Mouse (Mus musculus): ENCODE data around the gene Alox12b. TPM values are rescaled to one million over a fixed set of nuclear protein-coding genes. Genes with fewer than 3 reads are reported as not detected.
A peak's percentile ranks its signal among the peaks of the same experiment; 100 is the strongest.

The Alox12b gene
- polyA plus RNA-seq (2012; ENCODE audit: insufficient read depth, insufficient read length, missing spikeins) = not detected in 2 replicates

GRCm38 (mm10) chr11:69156800-69157199, at the start of gene Alox12b:
Gene Alox12b, plus strand, starts transcription at chr11:69156989.
- H3K4me3 ChIP-seq (ENCODE audit: insufficient read depth, low read depth, low read length) = no peak within 1 kb of the TSS

DNA sequence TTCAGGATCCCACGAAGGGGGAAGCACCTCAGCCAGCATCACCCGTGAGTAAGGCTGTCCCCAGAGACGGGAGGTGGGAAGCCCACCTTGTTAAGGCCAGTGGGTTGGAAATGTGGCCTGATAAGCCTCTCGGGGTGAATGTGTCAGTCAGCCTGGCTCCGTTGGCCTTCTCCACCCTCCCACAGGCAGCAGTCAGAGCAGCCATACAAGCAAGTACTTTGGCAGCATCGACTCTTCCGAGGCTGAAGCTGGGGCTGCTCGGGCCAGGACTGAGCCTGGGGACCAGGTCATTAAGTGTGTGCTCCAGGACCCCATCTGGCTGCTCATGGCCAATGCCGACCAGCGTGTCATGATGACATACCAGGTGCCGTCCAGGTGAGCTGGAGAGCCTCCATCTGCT, 49.1 kb upstream of the Alox12b start:
- no peak overlapping the region for H3K4me3 ChIP-seq (ENCODE audit: insufficient read depth, low read depth, low read length)
- H3K27ac ChIP-seq (replicated peaks; ENCODE audit: low read depth, low read length) = no peak overlapping the region
- no peaks in the 10 kb centered on the region for H3K4me1 ChIP-seq (ENCODE audit: control insufficient read depth, insufficient read depth, insufficient read length, low read length)

More at GRCm38 (mm10) chr11:69156800-69157199, at the start of gene Alox12b:
- H3K27ac ChIP-seq (replicated peaks; ENCODE audit: low read depth, low read length) = no peak within 1 kb of the TSS
- no peaks in the 10 kb centered on the region for H3K4me1 ChIP-seq (ENCODE audit: control insufficient read depth, insufficient read depth, insufficient read length, low read length)

DNA sequence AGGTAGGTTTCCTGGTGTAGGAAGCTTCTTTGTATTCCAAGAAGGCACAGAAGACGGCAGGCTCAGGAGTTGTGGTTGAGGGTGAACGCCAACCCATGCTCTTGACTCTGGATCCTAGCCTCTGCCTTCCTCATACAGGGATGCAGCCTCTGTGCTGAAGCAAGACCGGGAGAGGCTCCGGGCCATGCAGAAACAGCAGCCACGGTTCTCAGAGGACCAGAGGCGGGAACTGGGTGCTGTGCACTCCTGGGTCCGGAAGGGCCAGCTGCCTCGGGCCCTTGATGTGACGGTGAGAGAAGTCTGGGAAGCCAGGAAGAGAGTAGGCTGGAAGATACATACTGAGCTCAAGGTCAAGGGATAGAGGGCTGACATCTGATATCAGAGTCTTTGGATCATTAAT, 48.6 kb upstream of the Alox12b start:
- H3K27ac ChIP-seq (replicated peaks; ENCODE audit: low read depth, low read length) = no peak overlapping the region
- H3K4me3 ChIP-seq (ENCODE audit: insufficient read depth, low read depth, low read length) = no peak overlapping the region
- H3K4me1 ChIP-seq (ENCODE audit: control insufficient read depth, insufficient read depth, insufficient read length, low read length) = no peaks in the 10 kb centered on the region

DNA sequence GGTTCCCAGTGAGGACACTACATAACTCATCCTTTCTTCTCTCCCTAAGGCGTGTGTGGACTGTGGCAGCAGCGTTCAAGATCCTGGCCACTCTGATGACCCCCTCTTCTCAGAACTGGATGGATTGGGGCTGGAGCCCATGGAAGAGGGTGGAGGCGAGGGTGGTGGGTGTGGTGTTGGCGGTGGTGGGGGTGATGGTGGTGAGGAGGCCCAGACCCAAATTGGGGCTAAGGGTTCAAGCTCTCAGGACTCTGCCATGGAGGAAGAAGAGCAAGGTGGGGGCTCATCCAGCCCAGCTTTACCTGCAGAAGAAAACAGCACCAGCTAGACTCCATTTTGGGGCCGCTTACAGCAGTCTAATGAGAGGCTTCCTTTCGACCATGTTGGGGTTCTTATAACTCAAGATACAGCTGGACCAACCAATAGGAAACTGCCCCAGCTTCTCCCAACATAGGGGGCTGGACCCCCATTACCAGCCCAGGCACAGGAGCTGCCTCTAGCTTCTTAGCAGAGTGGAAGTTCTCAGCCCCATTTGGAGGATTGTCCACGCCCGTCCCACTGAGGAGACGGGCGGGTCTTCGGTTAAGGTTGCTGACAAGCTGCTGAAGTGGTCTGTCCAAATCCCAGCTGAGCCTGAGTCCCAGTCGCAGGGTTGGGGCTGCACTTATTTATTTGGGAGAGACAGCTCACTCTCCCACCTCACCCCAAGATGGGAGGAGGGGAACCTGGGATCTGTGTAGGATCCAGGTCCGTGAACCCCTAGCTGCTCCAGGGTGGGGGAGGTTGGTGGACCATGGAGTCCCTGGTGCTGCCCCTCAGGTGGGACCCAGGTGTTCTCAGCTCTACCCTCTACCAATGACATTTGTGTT, 47.5 kb upstream of the Alox12b start:
- no peak overlapping the region for H3K27ac ChIP-seq (replicated peaks; ENCODE audit: low read depth, low read length)
- H3K4me1 ChIP-seq (ENCODE audit: control insufficient read depth, insufficient read depth, insufficient read length, low read length) = no peaks in the 10 kb centered on the region
- H3K4me3 ChIP-seq (ENCODE audit: insufficient read depth, low read depth, low read length) = no peak overlapping the region

GRCm38 (mm10) chr11:69110319-69111046, 46.3 kb upstream of the Alox12b start:
- no peaks in the 10 kb centered on the region for H3K4me1 ChIP-seq (ENCODE audit: control insufficient read depth, insufficient read depth, insufficient read length, low read length)
- H3K4me3 ChIP-seq (ENCODE audit: insufficient read depth, low read depth, low read length) = peak overlapping the region; percentile 64
- no peak overlapping the region for H3K27ac ChIP-seq (replicated peaks; ENCODE audit: low read depth, low read length)

- Histone ChIP-seq H3K4me3 (ENCODE audit: insufficient read depth, low read depth, low read length) (peak overlapping the region; percentile 64), H3K4me1 (ENCODE audit: control insufficient read depth, insufficient read depth, insufficient read length, low read length) (no peaks in the 10 kb centered on the region), H3K27ac (replicated peaks; ENCODE audit: low read depth, low read length) (no peak overlapping the region; the same call in 1 of the 2 replicates)
Measured at GRCm38 (mm10) chr11:69111051-69111810, 45.6 kb upstream of the Alox12b start.

- Histone ChIP-seq H3K27ac (replicated peaks; ENCODE audit: low read depth, low read length) (no peak overlapping the region), H3K4me3 (ENCODE audit: insufficient read depth, low read depth, low read length) (no peak overlapping the region), H3K4me1 (ENCODE audit: control insufficient read depth, insufficient read depth, insufficient read length, low read length) (no peaks in the 10 kb centered on the region)
Measured at GRCm38 (mm10) chr11:69111865-69112264, 44.9 kb upstream of the Alox12b start.

- H3K27ac ChIP-seq (replicated peaks; ENCODE audit: low read depth, low read length) = peak overlapping the region; percentile 84
Measured at GRCm38 (mm10) chr11:69114018-69114417, 42.8 kb upstream of the Alox12b start.

GRCm38 (mm10) chr11:69114621-69115020, 42.2 kb upstream of the Alox12b start:
- H3K4me3 ChIP-seq (ENCODE audit: insufficient read depth, low read depth, low read length) = no peak overlapping the region
- H3K27ac ChIP-seq (replicated peaks; ENCODE audit: low read depth, low read length) = peak overlapping the region; percentile 53

More at GRCm38 (mm10) chr11:69114018-69114417, 42.8 kb upstream of the Alox12b start:
- H3K4me1 ChIP-seq (ENCODE audit: control insufficient read depth, insufficient read depth, insufficient read length, low read length) = no peaks in the 10 kb centered on the region
- H3K4me3 ChIP-seq (ENCODE audit: insufficient read depth, low read depth, low read length) = no peak overlapping the region

DNA sequence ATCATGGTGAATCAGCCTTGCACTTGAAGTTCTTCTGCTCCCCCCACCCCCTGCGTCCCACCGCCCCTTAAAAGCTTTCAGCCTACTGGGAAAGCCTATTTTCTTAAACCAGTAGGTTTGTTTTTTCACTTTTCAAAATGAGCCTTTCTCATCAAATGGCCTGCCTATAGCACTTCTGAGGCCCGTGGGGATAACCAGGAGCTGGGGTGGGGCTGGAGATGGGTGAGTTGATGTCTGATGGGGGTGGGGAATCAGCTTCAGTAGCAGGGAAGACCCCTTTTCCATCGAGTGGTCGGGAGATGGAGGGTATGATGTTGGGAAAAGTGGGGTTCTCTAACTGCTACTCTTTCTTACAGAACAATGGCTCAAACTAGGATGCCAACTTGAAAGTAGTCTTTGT, 39.9 kb upstream of the Alox12b start:
- Histone ChIP-seq H3K27ac (replicated peaks; ENCODE audit: low read depth, low read length) (no peak overlapping the region), H3K4me1 (ENCODE audit: control insufficient read depth, insufficient read depth, insufficient read length, low read length) (no peaks in the 10 kb centered on the region; the same call in 1 of the 2 replicates), H3K4me3 (ENCODE audit: insufficient read depth, low read depth, low read length) (no peak overlapping the region)

More at GRCm38 (mm10) chr11:69114621-69115020, 42.2 kb upstream of the Alox12b start:
- no peaks in the 10 kb centered on the region; the same call in 1 of the 2 replicates for H3K4me1 ChIP-seq (ENCODE audit: control insufficient read depth, insufficient read depth, insufficient read length, low read length)

GRCm38 (mm10) chr11:69117737-69118695, 38.8 kb upstream of the Alox12b start:
- H3K27ac ChIP-seq (replicated peaks; ENCODE audit: low read depth, low read length) = peak overlapping the region; percentile 79
- no peaks in the 10 kb centered on the region; the same call in 1 of the 2 replicates for H3K4me1 ChIP-seq (ENCODE audit: control insufficient read depth, insufficient read depth, insufficient read length, low read length)
- H3K4me3 ChIP-seq (ENCODE audit: insufficient read depth, low read depth, low read length) = peak overlapping the region; percentile 75

DNA sequence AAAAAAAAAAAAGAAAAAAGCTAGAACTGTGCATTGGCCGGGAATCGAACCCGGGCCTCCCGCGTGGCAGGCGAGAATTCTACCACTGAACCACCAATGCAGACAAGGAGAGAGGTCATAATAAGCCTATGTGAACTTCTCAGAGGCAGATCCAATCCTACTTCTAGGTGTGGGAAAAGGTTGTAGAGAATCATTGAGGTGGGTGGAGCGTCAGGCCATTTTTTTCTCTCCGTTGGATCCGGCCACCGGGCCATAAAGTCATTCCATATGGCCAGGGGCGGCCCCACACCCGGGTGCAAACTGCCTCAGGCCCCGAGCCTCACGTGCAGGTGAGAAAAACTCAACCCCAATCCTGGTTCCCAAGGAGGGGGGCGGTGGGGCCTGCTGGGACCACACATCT, 38.0 kb upstream of the Alox12b start:
- Histone ChIP-seq H3K4me3 (ENCODE audit: insufficient read depth, low read depth, low read length) (peak overlapping the region; percentile 75), H3K27ac (replicated peaks; ENCODE audit: low read depth, low read length) (no peak overlapping the region), H3K4me1 (ENCODE audit: control insufficient read depth, insufficient read depth, insufficient read length, low read length) (no peaks in the 10 kb centered on the region; the same call in 1 of the 2 replicates)

- H3K27ac ChIP-seq (replicated peaks; ENCODE audit: low read depth, low read length) = no peak overlapping the region
- H3K4me3 ChIP-seq (ENCODE audit: insufficient read depth, low read depth, low read length) = no peak overlapping the region
- H3K4me1 ChIP-seq (ENCODE audit: control insufficient read depth, insufficient read depth, insufficient read length, low read length) = no peaks in the 10 kb centered on the region; the same call in 1 of the 2 replicates
Measured at GRCm38 (mm10) chr11:69119446-69120155, 37.2 kb upstream of the Alox12b start.
